Mouse (Mus musculus): ENCODE results near the gene Cdh18.
"Not testable (repeated sequence)": the region's sequence is repeated elsewhere in the genome, so short reads cannot be mapped to it uniquely, and the experiment has no call there.

Gene Cdh18

DNA sequence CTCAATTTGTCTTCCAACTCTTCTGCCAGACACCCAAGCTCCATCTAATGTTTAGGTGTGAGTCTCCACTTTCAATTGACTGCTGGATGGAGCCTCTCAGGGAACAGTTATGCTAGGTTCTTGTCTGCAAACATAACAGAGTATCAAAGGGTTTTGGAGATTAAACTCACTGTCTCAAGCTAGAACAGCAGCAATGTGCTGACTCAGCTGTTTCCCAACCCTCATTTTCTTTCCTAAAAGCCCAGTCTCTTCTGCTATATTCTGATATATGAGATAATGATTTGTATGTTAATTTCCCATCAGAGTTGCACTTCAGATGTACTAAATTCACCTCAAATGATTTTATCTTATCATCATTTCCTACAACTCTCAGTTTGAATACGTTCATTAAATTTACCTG lies 398.4 kb downstream of the Cdh18 start:
- DNase-seq (ENCODE audit: low spot score), result no peak

DNA sequence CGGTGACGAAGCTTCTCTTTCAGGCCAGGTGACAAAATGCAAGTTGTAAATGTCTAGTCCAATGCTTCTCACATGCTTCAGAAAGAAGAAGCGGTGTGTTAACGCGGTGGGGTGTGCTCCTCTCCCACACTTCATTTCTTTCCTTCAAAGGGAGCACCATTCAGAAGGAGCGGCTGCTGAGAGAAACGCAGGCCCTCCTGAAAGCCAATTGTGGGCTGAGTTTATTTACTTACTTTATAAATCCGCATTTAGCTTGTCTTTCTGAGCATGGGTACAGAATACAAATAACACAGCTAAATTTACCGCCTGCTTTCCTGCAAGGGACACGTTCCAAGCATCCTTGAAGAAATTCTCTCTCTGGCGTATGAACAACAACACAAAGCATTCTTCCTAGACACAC lies 420.6 kb downstream of the Cdh18 start:
- no peak for DNase-seq (ENCODE audit: low spot score)

DNA sequence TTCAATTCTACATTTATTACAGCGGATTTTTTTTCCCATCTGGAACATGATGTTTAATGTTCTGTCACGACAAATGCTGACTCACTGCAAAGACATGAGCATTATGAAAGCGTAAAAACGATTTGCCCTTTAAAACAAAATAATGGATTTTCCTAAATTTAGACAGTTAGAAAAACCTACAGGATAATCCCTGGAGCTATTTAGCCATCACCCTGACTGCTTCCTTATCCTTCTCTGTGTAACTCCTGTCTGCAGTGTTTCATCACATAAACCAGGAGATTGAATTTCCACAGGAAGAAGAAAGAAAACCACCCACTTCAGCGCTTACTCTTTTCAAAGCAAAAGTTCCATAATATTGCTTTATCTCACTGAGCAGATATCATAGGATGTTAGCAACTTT lies 431.3 kb downstream of the Cdh18 start:
- no peak for DNase-seq (ENCODE audit: low spot score)

DNA sequence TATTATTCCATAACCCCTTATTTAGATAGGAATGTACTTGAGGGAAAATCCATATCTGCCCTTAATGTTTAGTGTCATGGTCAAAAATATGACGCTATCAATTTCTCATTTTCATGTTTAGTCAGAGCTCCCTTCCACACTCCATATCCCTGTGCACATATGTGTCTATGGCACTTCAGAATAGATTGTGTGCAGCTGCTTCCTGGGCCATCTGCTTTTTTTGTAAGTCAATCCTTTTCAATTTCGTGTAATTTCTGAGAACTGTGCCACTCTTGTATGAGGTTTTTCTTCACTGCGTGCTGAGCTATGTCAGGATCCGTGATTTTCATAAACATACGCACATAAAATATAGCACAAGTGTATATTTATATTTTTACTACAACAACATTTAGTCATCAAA lies 435.8 kb downstream of the Cdh18 start:
- no peak for DNase-seq (ENCODE audit: low spot score)

DNA sequence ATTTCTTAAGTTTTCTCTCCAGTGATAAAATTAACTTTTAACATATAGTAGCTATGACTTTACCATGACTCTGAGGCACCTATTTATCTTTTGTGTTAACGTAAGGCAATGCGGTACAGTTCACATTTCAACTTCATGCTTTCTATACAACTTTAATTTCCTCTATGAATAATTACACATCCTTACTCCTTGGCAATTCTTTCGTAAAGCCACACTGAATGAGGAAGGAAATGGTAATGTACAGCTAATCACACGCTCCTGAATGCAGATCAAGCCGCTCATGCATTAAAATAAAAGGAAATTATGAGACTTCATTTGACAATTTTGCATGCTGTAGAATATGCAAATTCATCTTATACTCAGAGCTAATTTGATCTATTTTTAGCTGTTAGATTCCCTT lies 467.9 kb downstream of the Cdh18 start:
- DNase-seq (ENCODE audit: low spot score), result no peak

DNA sequence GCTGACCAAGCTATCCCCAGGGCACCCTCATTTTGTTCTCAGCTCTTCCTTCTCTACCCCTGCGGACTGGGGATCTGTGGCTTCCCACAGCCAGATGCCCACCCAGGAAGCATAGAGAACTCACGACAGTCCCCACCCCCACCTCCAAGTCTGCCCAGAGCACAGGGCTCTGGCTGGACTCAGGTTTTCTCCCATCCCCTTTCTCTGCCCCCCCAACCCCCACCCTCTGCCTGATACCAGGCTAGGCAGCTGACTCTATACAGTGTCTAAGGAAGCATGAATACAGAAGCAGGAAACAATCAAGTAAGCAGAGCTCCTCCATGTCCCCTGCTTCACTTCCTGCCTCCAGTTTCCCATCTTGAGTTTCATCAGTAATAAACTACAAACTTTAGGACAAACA lies 472.3 kb downstream of the Cdh18 start:
- DNase-seq (ENCODE audit: low spot score), result no peak

DNA sequence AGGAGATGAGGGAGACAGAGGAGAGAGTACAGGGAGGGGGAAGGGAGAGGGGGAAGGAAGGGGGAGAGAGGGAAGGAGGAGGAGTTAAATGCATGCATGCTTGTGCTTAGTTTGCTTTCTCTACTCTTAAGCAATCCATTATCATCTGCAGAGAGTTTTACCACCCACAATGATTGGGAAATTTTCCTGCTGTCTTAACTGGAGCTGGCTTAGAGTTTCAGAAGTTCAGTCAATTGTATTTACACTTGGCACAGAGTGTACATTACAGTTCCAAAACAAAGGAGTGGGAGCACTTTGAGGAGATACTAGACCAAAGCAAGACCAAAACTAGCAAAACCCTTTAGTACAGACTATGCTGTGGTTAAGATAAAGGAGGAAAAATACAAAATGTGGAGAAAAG lies 473.8 kb downstream of the Cdh18 start:
- no peak for DNase-seq (ENCODE audit: low spot score)

DNA sequence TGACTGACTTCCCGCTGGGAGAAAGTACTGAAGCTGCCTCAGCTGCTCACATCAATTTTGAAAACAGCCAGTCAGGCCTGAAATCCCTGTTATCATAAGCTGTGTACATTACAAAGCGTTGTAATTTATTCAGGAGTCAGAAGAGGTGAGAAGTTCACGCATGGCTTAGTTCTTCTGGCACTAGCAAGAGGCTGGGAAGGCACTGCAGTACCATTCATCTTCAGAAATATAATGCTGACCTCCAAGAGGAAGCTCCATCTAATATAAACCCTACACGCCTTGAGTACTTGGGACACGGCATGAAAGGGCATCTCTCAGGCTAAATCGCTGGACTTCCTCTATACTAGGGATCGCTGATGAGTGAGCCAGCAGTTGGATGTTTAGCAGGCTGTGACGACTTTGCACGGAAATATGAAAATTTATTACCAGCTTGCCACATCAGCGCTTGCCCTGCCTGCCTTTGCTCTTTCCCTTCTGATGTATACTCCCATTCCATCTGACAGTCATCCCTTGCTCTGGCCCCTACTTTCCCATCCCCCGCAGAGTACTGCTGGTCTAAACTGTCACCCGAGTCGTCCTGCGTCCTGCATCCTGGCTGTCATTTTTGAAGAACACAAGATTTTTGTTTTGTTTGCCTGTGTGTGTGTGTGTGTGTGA lies 486.9 kb downstream of the Cdh18 start:
- peak; percentile 60 for DNase-seq (ENCODE audit: low spot score)

DNA sequence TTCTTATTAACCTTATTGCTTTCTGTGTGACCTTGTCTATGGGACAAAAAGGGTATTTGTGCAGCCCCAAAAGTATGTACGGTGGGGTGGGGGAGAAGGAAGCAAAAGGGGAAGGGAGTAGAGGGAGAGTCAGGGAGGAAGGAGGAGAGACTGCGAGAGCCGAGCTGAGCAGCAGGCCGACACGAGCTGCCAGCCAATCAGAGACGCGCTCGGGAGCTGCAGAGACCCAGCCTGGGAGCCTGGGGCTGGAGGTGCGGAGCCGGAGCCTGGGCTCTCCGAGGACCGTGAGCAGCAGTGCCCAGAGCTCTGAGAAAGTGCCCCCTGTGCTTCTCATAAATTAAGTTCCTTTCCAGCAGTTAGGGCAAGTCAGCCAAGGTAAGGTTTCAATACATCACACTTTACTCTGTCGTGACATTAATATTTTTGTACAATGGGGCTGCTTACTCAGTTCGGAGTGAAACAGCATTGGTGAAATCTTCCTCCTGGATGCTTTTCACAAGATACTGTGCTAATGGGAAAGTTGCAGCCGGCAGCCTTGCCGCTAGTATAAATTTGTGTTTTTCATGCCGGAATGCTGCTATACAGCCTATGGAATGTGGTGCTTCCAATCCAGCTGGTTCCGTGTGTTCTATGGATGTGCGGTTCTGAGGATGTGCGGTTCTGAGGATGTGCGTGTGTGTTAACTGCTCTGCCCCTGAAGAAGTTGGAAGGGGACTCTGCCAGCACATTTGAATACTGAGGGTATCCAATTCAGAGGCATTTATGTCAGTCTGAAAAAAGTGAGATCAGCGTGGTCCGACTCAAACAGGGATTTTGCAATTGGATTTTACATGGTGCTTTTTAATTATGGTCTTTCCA lies 487.6 kb downstream of the Cdh18 start:
- DNase-seq (ENCODE audit: low spot score), result peak; percentile 83

DNA sequence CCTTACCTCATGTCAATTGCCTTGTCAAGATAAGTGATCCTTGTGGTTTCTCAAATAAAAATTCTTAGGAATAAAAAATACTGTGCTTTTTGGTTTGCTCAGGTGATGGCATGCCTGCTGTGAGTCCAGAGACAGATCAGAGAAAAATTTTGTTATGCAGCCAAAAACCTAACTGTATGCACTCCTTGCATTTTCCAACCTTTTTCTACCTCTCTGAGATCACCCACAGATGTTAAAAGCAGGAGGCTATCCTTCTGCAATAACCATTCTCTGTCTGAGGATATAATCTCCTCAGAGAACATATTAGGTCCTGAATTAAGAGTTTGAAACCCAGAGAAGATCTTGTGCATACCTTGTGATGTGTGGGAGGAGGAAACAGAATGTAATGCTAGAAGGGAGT lies 488.7 kb downstream of the Cdh18 start:
- DNase-seq (ENCODE audit: low spot score), result no peak

DNA sequence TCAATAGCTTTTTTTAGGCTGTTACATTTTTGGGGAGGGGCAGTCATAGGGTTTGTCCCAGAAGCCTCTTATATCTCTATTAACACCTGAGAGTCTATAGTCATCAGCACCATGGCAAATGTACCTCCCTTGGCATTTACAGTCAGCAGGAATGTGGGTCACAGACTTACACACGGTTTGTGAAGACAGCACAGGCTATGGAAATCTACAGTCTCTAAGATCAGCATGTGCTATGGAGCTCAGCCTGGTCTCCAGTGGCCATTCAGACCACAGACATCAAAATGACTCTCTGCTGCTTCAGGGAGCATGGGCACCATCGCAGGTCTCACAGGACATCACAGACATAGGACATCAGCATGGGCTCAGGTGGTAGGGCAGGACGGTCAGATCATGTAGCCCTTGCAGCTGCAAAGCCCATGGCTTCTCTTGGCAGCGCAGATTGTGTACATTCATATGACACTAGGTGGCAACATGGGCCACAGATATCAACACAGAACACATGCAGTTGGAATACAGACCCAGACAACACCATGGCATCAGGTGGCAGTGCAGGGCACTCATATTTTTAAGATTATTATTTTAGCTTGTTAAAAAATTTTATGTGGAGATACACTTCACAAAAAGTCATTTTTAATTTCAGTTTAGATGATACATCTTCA lies 497.4 kb downstream of the Cdh18 start:
- DNase-seq (ENCODE audit: low spot score), result peak; percentile 1

DNA sequence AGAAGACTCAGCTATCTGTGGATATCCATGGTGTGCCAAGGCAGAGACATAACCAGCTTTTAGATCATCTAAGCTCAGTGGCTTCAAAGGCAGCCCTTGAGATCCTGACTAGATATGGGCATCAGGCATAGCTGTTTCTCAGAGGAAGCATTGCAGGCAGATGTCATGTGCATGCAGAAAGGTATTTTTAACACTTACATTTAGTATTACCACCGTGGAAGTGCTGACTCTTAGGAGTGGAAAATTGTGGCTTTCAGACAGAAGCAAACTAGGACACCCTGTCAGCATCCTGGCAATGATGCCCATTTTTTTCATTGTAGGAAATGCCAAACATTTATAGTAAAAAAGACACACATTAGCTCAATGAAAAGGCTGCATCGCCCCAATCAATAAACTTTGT lies 503.2 kb downstream of the Cdh18 start:
- DNase-seq (ENCODE audit: low spot score), result no peak

DNA sequence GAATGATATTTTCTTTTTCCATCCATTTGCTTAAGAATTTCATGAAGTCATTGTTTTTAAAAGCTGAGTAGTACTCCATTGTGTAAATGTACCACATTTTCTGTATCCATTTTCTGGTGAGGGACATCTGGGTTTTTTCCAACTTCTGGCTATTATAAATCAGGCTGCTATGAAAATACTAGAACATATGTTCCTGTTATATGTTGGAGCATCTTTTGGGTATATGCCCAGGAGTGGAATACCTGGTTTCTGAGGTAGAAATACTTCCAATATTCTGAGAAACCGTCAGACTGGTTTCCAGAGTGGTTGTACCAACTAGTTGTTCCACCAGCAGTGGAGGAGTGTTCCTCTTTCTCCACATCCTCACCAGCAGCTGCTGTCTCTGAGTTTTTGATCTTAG lies 536.5 kb downstream of the Cdh18 start:
- DNase-seq (ENCODE audit: low spot score), result not testable (repeated sequence)

DNA sequence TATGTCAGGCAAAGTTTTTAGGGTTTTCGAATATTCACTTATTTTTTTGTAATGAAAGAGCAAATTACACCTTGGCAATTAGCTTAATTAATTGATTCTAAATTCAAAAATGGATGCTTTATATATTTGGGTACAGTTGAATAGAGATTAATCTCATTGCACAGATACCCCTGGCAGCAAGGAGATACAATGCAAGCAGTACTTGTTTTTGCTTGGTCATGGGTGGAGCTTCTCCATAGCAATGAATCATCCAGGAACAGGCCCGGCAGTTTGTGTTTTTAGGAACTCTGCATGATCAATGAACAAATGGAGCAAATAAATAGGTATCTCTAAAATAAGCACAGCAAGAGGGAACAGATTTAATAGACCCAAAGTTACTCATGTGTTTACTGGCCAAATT lies 538.7 kb downstream of the Cdh18 start:
- no peak for DNase-seq (ENCODE audit: low spot score)

DNA sequence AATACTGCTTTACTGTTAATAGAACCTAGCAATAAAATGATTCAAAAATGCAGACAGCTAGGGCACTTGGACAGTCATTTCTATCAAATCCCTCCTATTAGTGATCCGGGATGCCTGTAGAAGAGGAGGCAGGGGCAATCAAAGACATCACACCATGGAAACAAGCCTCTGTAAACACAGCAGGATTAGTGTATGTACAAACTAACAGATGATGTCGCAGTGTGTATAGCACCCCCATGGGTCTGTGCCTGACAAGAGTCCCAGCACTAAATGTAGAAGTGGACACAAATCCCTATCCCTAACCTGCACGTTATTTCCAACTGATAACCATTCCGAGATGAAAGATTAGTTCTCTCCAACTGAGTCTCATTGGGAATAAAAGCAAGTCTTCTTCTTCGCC lies 547.8 kb downstream of the Cdh18 start:
- DNase-seq (ENCODE audit: low spot score), result no peak

DNA sequence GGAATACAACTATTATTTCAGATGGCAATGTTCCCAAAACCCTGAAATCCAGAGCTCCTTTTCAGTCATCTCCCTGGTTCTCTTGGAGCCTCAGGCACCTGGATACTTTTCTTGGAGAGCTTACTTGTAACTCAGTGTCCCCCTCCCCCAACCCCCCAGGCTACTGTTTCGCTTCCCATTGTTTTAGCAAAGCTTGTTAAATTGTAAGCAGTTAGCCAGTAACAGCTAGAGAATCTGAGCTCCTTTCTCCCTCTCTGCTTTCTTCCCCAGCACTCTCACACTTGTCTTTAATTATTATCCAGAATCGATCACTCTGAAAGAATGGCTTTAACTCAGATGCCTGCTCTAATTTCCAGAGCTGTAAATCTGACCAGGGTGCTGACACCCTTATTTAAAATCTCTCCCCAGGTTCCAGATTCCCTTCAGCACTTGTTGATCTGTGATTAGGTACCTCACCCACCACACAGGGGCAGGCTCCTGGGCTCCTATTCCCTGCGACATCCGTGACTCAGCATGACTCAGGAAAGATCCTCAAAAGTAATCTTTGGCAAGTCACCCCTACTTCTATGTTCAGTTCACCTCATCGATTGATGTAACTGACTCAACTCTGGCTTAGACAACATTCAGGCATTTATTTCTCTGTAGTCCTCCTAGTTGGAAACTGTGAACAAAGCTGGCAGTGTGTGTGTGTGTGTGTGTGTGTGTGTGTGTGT lies 556.0 kb downstream of the Cdh18 start:
- DNase-seq (ENCODE audit: low spot score), result peak; percentile 1

DNA sequence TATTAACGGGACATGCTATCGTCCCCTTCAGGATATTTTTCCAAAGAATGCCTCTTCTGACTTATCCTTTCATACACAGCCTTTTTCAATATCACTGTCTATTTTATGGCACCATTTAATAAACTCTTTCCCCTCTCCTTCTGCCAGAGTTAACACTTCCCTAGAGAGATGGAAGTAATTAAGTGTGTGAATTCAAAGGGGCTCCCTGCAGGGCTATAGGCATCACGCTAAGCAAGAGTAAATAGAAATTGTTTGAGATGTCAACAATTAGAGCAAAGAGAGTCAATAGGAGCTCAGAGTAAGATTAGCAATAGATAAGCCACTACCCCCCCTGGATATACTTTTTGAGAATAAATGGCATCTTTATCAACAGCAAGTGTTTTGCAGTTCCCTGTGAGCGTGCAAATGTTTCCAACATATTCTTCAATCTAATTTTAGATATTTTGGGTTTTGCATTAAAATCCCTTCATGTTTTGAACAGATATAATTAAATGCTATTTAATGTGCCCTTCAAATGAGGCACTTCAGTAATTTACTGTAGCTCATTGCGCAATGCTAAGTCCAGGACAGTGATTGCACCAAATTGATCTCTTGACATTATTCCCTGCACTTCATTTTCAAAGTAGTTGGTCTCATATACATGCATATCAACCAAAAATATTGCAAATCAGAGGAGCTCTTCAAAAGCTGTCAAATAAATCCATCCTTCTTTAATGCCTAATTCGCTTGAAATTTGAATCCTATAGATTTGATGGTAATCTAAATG lies 586.3 kb downstream of the Cdh18 start:
- no peak for DNase-seq (ENCODE audit: low spot score)

DNA sequence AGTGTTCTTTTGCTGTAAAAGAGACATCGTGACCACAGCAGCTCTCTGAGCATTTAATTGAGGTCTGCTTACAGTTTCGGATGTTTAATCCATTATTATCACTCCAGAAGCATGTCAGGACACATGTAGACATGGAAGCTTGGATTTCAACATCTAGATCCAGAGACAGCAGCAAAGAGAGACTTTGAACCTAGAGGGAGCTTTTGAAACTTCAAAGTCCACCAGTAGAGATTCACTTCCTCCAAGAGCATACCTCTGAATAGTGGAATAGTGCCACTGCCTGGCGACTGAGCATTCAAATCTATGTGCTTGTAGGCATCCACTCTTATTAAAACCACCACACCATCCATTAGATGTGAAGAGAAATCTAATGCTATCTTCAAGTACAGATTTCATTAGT lies 588.1 kb downstream of the Cdh18 start:
- DNase-seq (ENCODE audit: low spot score), result no peak

DNA sequence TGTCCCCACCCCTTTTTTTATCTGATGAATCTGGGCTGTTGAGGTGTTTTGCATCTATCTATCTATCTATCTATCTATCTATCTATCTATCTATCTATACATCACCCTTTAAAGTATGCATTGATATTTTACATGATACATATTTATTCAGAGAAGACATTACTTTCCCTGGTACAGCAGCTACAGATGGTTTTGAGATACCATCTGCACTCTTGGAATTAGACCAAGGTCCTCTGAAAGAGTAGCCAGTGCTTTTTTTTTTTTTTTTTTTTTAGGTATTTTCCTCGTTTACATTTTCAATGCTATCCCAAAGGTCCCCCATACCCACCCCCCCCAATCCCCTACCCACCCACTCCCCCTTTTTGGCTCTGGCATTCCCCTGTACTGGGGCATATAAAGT lies 594.1 kb downstream of the Cdh18 start:
- not testable (repeated sequence) for DNase-seq (ENCODE audit: low spot score)

DNA sequence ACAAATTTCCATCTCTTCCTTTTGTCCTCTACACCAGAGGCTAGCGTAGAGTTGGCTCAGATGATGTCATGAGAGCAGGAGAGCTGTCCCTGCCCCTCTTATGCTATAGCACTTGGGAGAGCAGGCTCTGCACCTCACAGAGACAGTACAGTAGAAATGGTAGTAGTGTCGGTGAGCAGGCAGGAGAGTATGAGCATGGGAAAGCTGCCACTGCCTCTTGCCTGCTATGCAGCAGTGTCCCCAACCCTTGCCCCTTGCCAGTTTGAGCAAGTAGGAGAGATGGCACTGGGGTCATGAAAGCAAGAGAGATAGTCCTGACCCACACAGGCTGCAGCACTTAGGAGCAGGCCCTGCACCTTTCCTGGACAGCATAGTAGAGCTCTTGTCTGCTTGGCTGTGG lies 607.1 kb downstream of the Cdh18 start:
- no peak for DNase-seq (ENCODE audit: low spot score)

DNA sequence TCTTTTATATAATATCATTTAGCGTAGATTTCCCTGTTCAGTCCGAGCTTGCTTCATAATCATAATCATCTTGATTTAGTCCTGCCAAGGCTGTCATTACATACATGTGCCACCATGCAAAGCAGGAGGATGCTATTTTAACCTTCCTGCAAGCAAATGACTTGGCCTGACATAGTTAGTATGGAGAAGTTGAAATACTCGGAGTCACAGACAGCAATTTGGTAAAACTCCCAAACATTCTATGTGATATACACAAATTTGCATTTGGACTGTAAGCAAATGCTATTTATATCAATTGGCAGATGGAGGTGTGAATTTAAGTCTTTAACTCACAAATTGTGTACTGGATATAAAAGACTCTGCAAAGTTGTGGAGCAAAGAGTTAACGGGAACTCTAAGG lies 616.0 kb downstream of the Cdh18 start:
- no peak for DNase-seq (ENCODE audit: low spot score)

DNA sequence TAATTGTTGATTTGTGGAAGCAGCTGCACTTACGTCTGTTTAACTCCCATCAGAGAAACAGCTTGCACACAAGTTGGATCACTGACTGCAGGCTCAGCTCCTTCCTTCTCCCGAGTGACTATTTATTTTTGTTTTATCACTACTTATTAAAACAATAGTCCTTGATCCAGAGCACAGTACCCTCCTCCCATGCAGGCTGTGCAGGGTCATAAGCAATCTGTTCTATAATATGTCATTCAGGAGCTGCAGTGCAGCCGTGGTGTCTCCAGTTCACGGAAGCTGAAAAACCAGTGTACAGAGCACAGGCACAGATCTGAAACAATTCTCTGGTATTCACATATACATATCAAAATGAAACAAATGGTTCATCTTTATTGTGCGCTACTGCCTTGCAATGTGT lies 625.8 kb downstream of the Cdh18 start:
- DNase-seq (ENCODE audit: low spot score), result no peak

Data from embryo, embryonic 10.5 days (tissue).